Mouse (Mus musculus) heart, adult 2 months (tissue): Measurements from ENCODE around the gene Morn4.

Source experiments
- CTCF ChIP-seq: fragments of 200-600 bp; IDR thresholded peaks from 2 replicates; pipeline ENCODE4 v1.8.1; 2022; ENCODE audit warnings: antibody characterized with exemption, mild to moderate bottlenecking, moderate library complexity
- EP300 ChIP-seq: fragments of 200-500 bp; IDR thresholded peaks from 2 replicates; pipeline ENCODE4 v1.6.1; 2011; ENCODE audit warnings: low read depth, low read length, control low read depth; ENCODE audit not compliant: insufficient read depth
- POLR2A ChIP-seq: fragments of 200-500 bp; IDR thresholded peaks from 2 replicates; pipeline ENCODE4 v1.6.1; 2011; ENCODE audit warnings: mild to moderate bottlenecking, low read depth, low read length, control low read depth; ENCODE audit not compliant: insufficient read depth

DNA sequence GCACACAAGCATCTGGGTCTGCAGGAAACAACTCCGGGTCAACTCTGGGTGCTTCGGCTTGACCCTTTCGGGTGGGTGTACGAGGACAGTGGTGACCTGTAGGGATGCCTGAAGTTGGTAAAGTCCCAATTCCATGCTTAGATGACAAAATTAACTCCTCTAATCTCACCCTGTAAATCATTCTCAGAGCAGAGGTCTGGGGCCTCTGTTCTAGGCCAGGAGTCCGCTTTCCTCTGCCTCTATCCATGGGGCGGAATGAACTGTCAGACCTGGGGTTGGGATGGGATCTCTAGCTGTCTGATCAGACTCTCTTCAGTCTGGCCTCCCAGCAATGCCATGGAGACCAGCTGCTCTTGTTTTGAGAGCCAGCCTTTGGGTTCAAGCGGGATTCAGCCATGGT lies 24.7 kb downstream of the Morn4 start:
- TF ChIP-seq EP300 (no peak), POLR2A (no peak), CTCF (no peak)
